Mouse (Mus musculus) 3T3-L1 (cell line): ENCODE results near the gene Gzf1.

Experiments
- DNase-seq: peaks from one replicate; pipeline ENCODE4 v3.0.0-alpha.2; 2015; ENCODE audit warnings: low read depth, low spot score

Gene Gzf1

DNA sequence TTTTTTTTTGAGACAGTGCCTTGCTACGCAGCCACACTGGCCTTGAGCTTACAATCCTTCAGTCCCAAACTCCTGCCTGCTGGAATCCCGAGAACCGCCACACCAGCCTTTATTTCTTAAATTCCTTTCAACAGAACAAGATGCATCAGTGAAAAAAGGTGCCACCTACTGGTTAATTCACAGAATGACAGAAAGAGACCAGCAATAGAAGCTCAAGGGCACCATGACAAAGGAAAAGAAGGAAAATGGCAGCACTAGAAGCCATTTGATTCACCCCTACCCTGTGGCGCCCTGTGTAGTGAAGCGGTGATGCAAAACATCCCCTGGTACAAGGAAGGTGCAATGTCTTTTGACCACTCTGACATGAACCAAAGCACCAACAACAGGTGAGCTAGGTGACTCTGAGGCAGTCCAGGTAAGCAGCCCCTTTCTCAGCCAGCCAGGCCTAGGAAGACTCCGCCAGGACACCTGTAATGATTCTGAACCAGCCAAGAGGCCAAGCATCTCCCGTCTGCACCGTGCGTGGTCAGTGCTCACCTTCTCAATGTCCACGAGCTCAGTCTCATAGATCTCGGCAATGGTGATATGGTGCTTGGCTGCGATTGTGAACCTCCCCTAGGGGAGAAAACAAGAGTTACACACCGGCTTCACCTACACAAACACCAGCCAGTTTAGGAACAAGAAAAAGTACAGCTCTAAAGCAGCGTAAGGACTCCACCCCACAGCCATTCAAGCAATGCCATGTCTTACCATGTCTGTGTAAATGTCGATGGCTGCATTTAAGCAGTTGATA is 25.8 kb downstream of the Gzf1 start:
- DNase-seq = peak; percentile 80

DNA sequence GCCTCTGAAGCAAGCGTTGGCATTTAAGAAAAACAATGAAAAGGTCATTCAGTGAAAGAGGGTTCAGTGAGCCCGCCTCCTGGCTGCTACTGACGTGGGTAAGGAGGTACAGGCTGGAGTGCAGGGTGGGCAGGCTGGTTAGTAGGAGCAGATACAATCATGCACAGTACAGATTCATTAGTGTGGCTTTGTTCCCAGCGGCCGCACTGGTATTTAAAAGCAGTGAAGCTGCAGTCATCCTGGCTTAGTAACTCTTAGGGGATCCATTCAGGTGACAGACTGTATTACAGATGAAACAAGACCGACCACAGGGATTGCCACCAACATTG is 26.3 kb downstream of the Gzf1 start:
- no peak for DNase-seq

DNA sequence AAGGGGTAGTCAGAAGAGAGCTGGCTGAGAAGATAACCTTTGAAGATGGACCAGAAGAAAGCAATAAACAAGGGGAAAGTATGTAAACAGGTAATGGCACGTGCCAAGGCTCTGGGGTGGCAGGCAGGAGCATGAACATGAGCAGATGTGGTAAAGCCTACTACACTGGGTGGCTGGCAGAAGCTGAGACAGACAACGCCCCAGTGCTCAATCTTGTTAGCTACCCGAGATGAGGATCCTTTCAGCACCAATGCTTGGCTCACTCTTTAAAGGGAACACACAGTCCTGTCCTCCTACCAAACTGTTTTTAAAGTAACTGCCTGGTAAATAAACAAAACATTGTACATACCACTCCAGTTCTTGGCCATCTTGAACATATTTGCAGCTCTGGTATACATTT is 31.5 kb downstream of the Gzf1 start:
- no peak for DNase-seq

DNA sequence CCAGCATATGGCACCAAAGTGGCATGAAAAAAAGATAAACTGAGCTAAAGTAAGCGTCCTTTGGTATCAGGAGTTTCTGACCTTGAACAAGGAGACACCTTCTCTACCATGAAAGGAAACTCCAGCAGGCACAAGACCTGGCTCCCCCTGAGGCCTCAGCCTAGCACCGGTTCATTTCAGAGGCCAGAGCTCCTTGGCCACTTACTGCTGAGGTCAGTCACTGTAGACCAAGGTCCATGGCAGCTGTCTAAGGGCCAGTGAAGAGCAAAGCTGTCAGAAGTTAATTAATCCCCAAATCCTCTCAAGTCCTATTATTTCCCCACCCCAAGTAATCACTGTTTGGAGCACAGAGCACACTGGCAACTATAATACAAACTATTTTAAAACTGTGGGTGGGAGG is 36.2 kb downstream of the Gzf1 start:
- DNase-seq = no peak

DNA sequence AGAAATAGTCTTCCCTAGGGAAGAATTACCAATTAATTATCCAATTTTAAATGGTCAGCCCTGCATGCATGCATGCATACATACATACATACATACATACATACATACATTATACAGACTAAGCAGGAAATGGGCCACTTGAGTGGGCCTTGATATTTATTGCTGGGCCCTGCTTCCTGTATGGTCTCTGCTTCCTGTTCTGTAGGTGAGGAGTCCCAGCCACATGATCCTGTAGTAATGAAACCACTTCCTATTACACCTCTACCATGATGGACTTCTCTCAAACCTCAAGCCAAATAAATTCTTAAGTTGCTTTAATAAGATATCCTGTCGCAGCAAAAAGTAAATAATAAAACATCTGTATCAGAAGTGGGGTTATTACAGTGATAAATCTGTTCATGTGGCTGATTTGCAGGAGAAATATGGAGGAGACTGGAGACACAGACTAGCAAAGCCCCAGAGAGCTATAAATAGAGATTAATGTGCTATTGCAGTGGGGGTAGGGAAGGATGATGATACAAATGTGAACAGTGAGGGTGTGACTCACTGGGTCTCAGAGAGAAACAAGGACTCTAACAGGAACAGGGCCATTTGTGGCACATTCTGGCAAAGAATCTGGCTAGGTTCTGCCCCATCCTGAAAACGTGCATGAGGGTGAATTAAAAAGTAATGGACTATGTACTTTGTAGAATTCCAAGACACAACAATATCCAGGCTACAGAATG is 38.6 kb downstream of the Gzf1 start:
- peak; percentile 84 for DNase-seq

DNA sequence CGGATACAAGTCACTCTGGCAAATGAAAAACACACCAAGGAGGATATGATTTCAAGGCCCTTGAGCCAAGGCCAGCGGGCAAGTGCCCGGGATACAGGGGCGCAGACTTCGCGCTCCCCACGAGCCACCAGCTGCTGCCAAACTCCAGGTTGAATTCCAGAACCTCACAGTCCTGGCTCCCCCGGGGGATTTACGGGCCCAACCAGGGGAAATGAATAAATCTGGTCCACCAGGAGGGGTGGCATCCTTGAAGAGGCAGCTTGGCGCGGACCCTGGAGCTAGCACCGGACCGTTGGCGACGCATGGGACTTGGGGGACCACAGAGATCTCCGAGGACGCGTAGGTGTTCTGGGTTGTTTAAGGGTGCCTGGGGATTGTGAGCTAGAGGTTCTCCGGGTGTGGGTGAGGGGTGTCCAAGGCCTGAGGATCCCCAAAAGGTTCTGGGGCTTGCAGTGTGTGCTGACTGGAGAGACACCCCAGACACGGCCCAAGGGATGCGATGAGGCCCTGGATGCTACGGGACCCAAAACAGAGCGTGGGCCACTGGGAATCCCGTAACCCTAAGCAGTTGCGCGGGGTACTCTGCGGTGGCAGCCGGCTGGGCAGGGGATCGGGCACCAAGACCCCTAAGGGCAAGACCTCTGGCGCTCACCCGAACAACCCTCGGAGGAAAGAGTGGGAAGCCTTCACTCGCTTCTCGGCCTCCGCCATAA is 50.9 kb downstream of the Gzf1 start:
- DNase-seq = peak; percentile 52

DNA sequence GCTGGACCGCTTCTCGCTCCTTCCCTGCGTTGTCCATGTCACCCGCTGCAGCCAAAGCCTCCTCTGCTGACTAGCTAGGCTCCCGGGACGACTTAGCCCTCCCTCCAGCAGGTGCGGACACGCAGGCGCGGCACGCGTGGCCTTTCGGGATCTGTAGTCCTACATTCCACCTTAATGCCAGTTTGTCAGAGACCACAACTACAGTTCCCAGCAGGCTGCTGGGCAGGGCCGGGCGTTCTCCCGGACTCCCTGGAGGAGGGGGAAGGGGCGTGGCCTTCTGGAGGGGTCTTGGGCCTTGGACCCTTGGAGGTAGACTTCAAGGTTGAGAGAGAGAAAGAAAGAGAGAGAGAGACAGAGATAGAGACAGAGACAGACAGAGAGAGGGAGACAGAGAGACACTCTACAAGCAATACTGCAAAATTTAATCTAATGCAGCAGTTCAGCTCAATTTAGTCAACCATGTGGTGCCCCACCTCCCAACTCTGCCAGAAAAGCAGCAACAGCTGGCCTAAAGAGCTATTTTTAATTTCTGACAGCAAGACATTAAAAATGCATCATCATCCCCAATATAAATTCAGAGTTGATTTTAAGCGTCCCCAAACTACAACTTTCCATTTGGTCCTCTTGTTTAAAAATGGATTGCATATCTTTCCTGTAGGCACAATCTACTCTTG is 51.6 kb downstream of the Gzf1 start, which contains the start of gene Napb:
Gene Napb (minus strand): TSS at position 141 of the 674 bp plus-strand sequence.
- DNase-seq = peak; percentile 97
